Mouse (Mus musculus) adrenal gland, adult 18-20 months (tissue): ENCODE data around the gene Try10. TPM values are rescaled to one million over a fixed set of nuclear protein-coding genes. Genes with fewer than 3 reads are reported as not detected.
"Not testable (repeated sequence)": the region's sequence is repeated elsewhere in the genome, so short reads cannot be mapped to it uniquely, and the experiment has no call there.

Experiments
- DNase-seq, 2 experiments: peaks; one replicate each; pipeline ENCODE4 v3.0.0; 2021 to 2022; ENCODE audit warnings: low spot score in 2 of 2
- long read RNA-seq, 2 experiments: library from polyadenylated mRNA; stranded (forward); transcript quantifications; one replicate each; pipeline ENCODE4 v2.0.0; 2021
- total RNA-seq, 2 experiments: library from RNA; stranded (reverse); gene quantifications; 1 replicate in 1 of 2; 2 replicates in 1 of 2; pipeline ENCODE4 v1.2.3; 2021

Try10 gene
- total RNA-seq, result not detected
- long read RNA-seq, experiment 1, result 0 reads
- long read RNA-seq, experiment 2, result 0 reads

DNA sequence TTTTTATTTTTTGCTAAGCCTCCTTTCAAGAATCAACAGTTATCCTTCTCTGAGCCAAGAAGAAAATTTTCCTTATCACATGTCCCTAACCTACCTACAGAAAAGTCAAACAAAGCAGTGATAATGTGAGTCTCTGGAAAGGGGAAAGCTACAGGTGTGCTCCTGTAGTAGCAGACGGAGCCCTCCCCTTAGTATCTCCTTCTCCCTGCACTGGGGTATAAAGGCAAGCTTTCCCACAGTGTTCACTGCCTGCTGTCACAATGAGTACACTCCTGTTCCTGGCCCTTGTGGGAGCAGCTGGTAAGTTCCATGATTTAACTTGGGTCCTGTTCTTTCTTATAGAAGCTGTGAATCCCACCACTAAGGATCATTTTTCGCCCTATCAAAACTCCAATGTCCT is at the start of gene Try10:
TSS of gene Try10 (plus strand) at position 174 of the 400 bp plus-strand sequence.
- no peak for DNase-seq

DNA sequence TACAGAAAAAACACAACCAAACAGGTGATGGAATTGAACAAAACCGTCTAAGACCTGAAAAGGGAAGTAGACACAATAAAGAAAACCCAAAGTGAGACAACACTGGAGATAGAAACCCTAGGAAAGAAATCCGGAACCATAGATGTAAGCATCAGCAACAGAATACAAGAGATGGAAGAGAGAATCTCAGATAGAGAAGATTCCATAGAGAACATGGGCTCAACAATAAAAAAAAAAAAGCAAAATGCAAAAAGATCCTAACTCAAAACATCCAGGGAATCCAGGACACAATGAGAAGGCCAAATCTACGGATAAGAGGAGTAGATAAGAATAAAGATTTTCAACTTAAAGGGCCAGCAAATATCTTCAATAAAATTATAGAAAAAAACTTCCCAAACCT is 37.2 kb upstream of the Try10 start, which contains the start of gene Try5:
TSS of gene Try5 (minus strand) at position 101 of the 400 bp plus-strand sequence.
- DNase-seq, result not testable (repeated sequence)

DNA sequence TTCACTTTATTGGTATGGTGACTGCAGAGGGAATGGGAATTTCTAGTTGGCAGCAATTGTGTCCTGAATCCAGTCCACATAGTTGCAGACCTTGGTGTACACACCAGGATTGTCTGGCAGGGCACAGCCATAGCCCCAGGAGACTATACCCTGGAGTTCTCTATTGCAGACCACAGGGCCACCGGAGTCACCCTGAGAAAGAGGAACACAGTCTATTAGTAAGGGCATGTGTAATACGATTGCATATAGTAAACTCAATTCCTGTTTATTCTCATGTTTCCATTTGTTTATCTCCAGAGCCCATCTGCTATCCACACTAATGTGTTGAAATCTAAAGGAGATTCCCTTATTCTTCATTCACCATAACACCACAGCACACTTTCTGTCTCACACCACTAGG is 19.9 kb downstream of the Try10 start:
- DNase-seq, result not testable (repeated sequence)

DNA sequence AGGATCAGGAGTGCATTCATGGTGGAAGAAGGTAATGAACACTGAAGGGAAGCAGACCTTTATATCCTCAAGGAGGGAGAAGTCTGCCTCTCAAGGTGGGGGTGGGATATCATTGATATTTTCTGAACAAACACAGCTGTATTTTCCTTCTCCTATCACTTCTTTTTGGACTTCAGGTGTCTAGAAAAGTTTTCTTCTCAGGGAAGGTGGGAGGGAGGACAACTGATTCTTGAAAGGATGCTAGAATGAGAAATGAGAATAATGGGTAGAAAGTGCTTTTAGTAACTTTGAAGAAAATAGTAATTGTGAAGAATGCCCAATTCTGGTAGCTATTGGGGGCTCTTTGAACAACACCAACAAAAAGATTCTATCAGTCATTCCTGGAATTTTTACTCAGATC is 23.7 kb downstream of the Try10 start, which contains the start of gene Prss3:
TSS of gene Prss3 (minus strand) at position 101 of the 400 bp plus-strand sequence.
- not testable (repeated sequence) for DNase-seq

DNA sequence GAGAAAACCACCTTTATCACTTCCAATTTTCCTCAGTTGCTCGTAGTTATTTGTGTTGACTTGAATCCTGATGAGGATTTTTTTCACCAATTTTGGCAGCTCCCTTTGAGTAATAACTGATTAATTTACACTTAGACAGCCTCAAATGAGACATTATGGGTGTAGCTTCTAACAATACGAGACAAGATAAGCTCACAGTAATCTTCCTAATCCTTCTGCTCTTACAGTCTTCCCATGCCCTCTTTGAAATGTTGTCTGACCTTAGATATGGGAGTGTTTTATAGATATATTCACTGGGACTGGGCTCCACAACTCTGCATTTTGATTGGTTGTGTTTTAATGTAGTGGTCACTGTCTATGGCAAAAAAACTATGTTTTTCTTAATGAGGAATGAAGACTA is 32.9 kb downstream of the Try10 start:
- no peak for DNase-seq

DNA sequence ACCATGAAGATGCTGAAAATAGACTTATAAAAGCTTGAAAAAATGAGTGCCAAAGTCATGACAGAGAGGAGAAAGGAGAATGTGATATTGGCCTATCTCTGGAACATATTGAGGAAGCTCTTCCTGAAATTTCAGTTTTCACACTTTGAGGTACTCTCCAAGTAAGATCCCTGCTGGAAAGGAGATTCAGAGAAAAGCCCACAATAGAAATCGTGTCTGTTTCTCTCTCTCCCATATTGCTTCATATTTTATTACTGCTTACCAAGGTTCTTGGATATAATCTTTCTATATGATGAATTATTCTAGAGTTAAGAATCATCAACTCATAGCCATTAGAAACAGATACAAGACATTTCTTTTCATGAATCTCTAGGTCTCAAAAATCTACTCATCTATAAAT is 37.7 kb downstream of the Try10 start:
- DNase-seq, result not testable (repeated sequence)

DNA sequence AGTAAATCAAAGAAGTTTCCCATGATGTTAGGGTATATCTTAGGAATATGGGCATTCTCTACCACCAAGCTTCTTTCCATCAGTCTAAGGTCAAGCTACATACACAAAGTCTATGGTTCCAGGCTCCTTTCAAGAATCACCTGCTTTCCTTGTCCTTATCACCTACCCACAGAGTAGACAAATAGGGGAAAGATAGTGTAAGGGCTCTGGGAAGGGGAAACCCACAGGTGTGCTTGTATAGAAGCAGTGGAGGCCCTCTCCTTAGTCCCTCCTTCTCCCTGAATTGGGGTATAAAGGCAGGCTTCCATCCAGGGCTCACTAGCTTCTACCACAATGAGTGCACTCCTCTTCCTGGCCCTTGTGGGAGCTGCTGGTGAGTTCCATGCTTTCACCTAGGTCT is 38.2 kb downstream of the Try10 start, which contains the start of gene Gm5771:
TSS of gene Gm5771 (plus strand) at position 301 of the 400 bp plus-strand sequence.
- DNase-seq, result not testable (repeated sequence)

Other genes with a start within 250 kb of the Try10 start
- not detected for gene Try4, start 51.8 kb upstream of the Try10 start, total RNA-seq
- not detected for gene Try5, start 37.3 kb upstream of the Try10 start, total RNA-seq
- not detected for gene Prss3, start 23.6 kb downstream of the Try10 start, total RNA-seq
- gene Gm5771, start 38.3 kb downstream of the Try10 start, total RNA-seq, result not detected
- not detected for gene Gm10334, start 92.0 kb downstream of the Try10 start, total RNA-seq
- not detected for gene Prss1, start 104.8 kb downstream of the Try10 start, total RNA-seq
- gene Prss2, start 167.7 kb downstream of the Try10 start, total RNA-seq, result not detected